Mouse (Mus musculus) kidney, embryonic 14.5 days (tissue): Measurements from ENCODE around the gene Igfn1. TPM values are rescaled to one million over a fixed set of nuclear protein-coding genes. Genes with fewer than 3 reads are reported as not detected.

Experiments used
- ATAC-seq: fragments of 200-750 bp; cut with Nextera tagmentation; 2 replicates; pipeline ENCODE4 v1.8.0; 2017; ENCODE audit warnings: moderate number of reproducible peaks, mild to moderate bottlenecking, moderate TSS enrichment, moderate library complexity; ENCODE audit not compliant: low FRiP score, low TSS enrichment
- H3K27ac ChIP-seq: fragments of 300-500 bp; sonication (generic); 2 replicates; pipeline ENCODE4 v1.5.1; 2014; ENCODE audit warnings: low read depth, mild to moderate bottlenecking, low read length, moderate library complexity, mixed read lengths
- H3K27me3 ChIP-seq: fragments of 300-500 bp; sonication (generic); 2 replicates; pipeline ENCODE4 v1.6.1; 2014; ENCODE audit warnings: mild to moderate bottlenecking, low read length; ENCODE audit not compliant: control insufficient read depth, insufficient read depth
- H3K36me3 ChIP-seq: fragments of 300-500 bp; sonication (generic); 2 replicates; pipeline ENCODE4 v1.6.1; 2014; ENCODE audit warnings: low read length, mixed read lengths; ENCODE audit not compliant: control insufficient read depth, insufficient read depth
- H3K4me1 ChIP-seq: fragments of 300-500 bp; sonication (generic); 2 replicates; pipeline ENCODE4 v1.6.1; 2014; ENCODE audit warnings: low read length, mixed read lengths; ENCODE audit not compliant: control insufficient read depth, insufficient read depth
- H3K4me2 ChIP-seq: fragments of 300-500 bp; sonication (generic); replicated peaks from 2 replicates; pipeline ENCODE4 v1.6.1; 2014; ENCODE audit warnings: low read depth, mild to moderate bottlenecking, low read length
- H3K4me3 ChIP-seq: fragments of 300-500 bp; sonication (generic); 2 replicates; pipeline ENCODE4 v1.5.1; 2014; ENCODE audit warnings: mild to moderate bottlenecking, low read length
- H3K9ac ChIP-seq: fragments of 300-500 bp; sonication (generic); 2 replicates; pipeline ENCODE4 v1.6.1; 2014; ENCODE audit warnings: low read depth, mild to moderate bottlenecking, low read length, moderate library complexity
- H3K9me3 ChIP-seq: fragments of 300-500 bp; sonication (generic); 2 replicates; pipeline ENCODE4 v1.6.1; 2016; ENCODE audit warnings: low read length; ENCODE audit not compliant: control insufficient read depth
- WGBS: fragments of 180-500 bp; shearing (Covaris S2); extraction: QIAGEN DNeasy Blood & Tissue Kit; methylation state at CpG from one replicate; pipeline ENCODE4 v1.1.7; 2014; 5-methylcytosine and 5-hydroxymethylcytosine counted together
- polyA plus RNA-seq: library from polyadenylated mRNA; unstranded; fragments of >200 nt; fragmentation: Nextera tagmentation; extraction: Ambion mirVana; gene quantifications from 2 replicates; pipeline ENCODE4 v1.2.1, GENCODE M21; 2014

Gene Igfn1
- polyA plus RNA-seq = not detected in 2 replicates

- Histone ChIP-seq H3K27ac (no peak within 1 kb of the TSS), H3K9ac (no peak within 1 kb of the TSS; the same call in 1 of the 2 replicates), H3K36me3 (no peaks in the 10 kb centered on the region), H3K27me3 (peaks cover 3% of the 10 kb centered on the region; the same call in 1 of the 2 replicates), H3K4me3 (peak within 1 kb of the TSS; percentile 47; the same call in 1 of the 2 replicates), H3K4me1 (no peaks in the 10 kb centered on the region), H3K4me2 (peak within 1 kb of the TSS; percentile 70), H3K9me3 (no peaks in the 10 kb centered on the region)
- ATAC-seq = no peak
- 60% methylated on average over 3 of the region's 3 CpGs for WGBS
Observed at GRCm38 (mm10) chr1:136006292-136006748, at the start of gene Igfn1. TSS of gene Igfn1 (minus strand) at chr1:136006342.

- Histone ChIP-seq H3K27me3 (peaks cover 6% of the 10 kb centered on the region), H3K4me2 (no peak overlapping the region), H3K4me1 (peaks cover 5% of the 10 kb centered on the region; the same call in 1 of the 2 replicates), H3K27ac (no peak overlapping the region), H3K4me3 (no peak overlapping the region), H3K36me3 (no peaks in the 10 kb centered on the region), H3K9ac (no peak overlapping the region), H3K9me3 (no peaks in the 10 kb centered on the region)
- WGBS = 81% methylated on average over 3 of the region's 3 CpGs
- ATAC-seq = no peak
Observed at GRCm38 (mm10) chr1:136055771-136056170, 49.6 kb upstream of the Igfn1 start.

GRCm38 (mm10) chr1:136052547-136052946 is 46.4 kb upstream of the Igfn1 start, which contains the start of gene Cacna1s:
TSS of gene Cacna1s (plus strand) at chr1:136052750.
- Histone ChIP-seq H3K4me1 (peaks cover 5% of the 10 kb centered on the region; the same call in 1 of the 2 replicates), H3K4me3 (no peak within 1 kb of the TSS), H3K9me3 (no peaks in the 10 kb centered on the region), H3K4me2 (no peak within 1 kb of the TSS), H3K9ac (no peak within 1 kb of the TSS), H3K36me3 (no peaks in the 10 kb centered on the region), H3K27ac (no peak within 1 kb of the TSS), H3K27me3 (peaks cover 27% of the 10 kb centered on the region)
- 0 out of 2 replicates have a peak, but pooled peaks have one; percentile 11 for ATAC-seq
- WGBS = 33% methylated on average over 11 of the region's 11 CpGs

GRCm38 (mm10) chr1:136051465-136051864 is 45.3 kb upstream of the Igfn1 start:
- Histone ChIP-seq H3K9me3 (no peaks in the 10 kb centered on the region), H3K9ac (no peak overlapping the region), H3K36me3 (no peaks in the 10 kb centered on the region), H3K4me2 (peak overlapping the region; percentile 43), H3K27ac (no peak overlapping the region), H3K4me1 (peaks cover 5% of the 10 kb centered on the region; the same call in 1 of the 2 replicates), H3K4me3 (peak overlapping the region; percentile 23), H3K27me3 (peaks cover 28% of the 10 kb centered on the region)
- WGBS = 2% methylated on average over 6 of the region's 6 CpGs
- peak; percentile 84 for ATAC-seq

- Histone ChIP-seq H3K36me3 (no peaks in the 10 kb centered on the region), H3K9me3 (no peaks in the 10 kb centered on the region), H3K4me2 (peak overlapping the region; percentile 43), H3K27ac (no peak overlapping the region), H3K4me1 (peaks cover 5% of the 10 kb centered on the region; the same call in 1 of the 2 replicates), H3K27me3 (peaks cover 28% of the 10 kb centered on the region), H3K9ac (no peak overlapping the region), H3K4me3 (peak overlapping the region; percentile 23)
- WGBS = 1% methylated on average over 36 of the region's 36 CpGs
- no peak; the same call in 1 of the 2 replicates for ATAC-seq
Observed at GRCm38 (mm10) chr1:136051013-136051315, 44.8 kb upstream of the Igfn1 start.

- H3K4me3 ChIP-seq = peak within 1 kb of the TSS; percentile 23
- no peaks in the 10 kb centered on the region for H3K36me3 ChIP-seq
- ATAC-seq = no peak
- H3K9me3 ChIP-seq = no peaks in the 10 kb centered on the region
- no peak within 1 kb of the TSS for H3K27ac ChIP-seq
- H3K4me2 ChIP-seq = peak within 1 kb of the TSS; percentile 43
- H3K4me1 ChIP-seq = peaks cover 5% of the 10 kb centered on the region; the same call in 1 of the 2 replicates
- WGBS = 20% methylated on average over 29 of the region's 29 CpGs
- peaks cover 28% of the 10 kb centered on the region for H3K27me3 ChIP-seq
- H3K9ac ChIP-seq = no peak within 1 kb of the TSS
Observed at GRCm38 (mm10) chr1:136050312-136051012, 44.3 kb upstream of the Igfn1 start, which contains the start of gene Ascl5. TSS of gene Ascl5 (plus strand) at chr1:136050804.

GRCm38 (mm10) chr1:136047894-136048293 is 41.8 kb upstream of the Igfn1 start:
- H3K4me3 ChIP-seq = no peak overlapping the region
- peaks cover 28% of the 10 kb centered on the region for H3K27me3 ChIP-seq

GRCm38 (mm10) chr1:136047432-136047831 is 41.3 kb upstream of the Igfn1 start:
- WGBS = 2% methylated on average over 2 of the region's 2 CpGs

More at GRCm38 (mm10) chr1:136047894-136048293, 41.8 kb upstream of the Igfn1 start:
- no peak overlapping the region for H3K4me2 ChIP-seq
- 78% methylated on average over 9 of the region's 9 CpGs for WGBS
- H3K9ac ChIP-seq = no peak overlapping the region
- H3K9me3 ChIP-seq = no peaks in the 10 kb centered on the region
- no peak overlapping the region for H3K27ac ChIP-seq
- no peak for ATAC-seq
- H3K36me3 ChIP-seq = no peaks in the 10 kb centered on the region
- H3K4me1 ChIP-seq = peaks cover 5% of the 10 kb centered on the region; the same call in 1 of the 2 replicates

GRCm38 (mm10) chr1:136045774-136046173 is 39.6 kb upstream of the Igfn1 start:
- H3K27ac ChIP-seq = no peak overlapping the region
- no peak overlapping the region for H3K4me3 ChIP-seq
- no peaks in the 10 kb centered on the region for H3K36me3 ChIP-seq
- H3K9ac ChIP-seq = no peak overlapping the region
- H3K9me3 ChIP-seq = no peaks in the 10 kb centered on the region
- WGBS = 7% methylated on average over 4 of the region's 4 CpGs
- ATAC-seq = no peak
- peaks cover 22% of the 10 kb centered on the region for H3K27me3 ChIP-seq
- peaks cover 2% of the 10 kb centered on the region; the same call in 1 of the 2 replicates for H3K4me1 ChIP-seq
- no peak overlapping the region for H3K4me2 ChIP-seq

More at GRCm38 (mm10) chr1:136047432-136047831, 41.3 kb upstream of the Igfn1 start:
- Histone ChIP-seq H3K4me1 (peaks cover 5% of the 10 kb centered on the region; the same call in 1 of the 2 replicates), H3K9ac (no peak overlapping the region), H3K4me3 (no peak overlapping the region), H3K27ac (no peak overlapping the region), H3K36me3 (no peaks in the 10 kb centered on the region), H3K4me2 (no peak overlapping the region), H3K27me3 (peaks cover 28% of the 10 kb centered on the region), H3K9me3 (no peaks in the 10 kb centered on the region)
- no peak for ATAC-seq
